Mouse (Mus musculus) frontal cortex, postnatal 10 days (tissue): ENCODE data around the gene Slc2a13.

Experiments used
- DNase-seq, 2 experiments: peaks; one replicate each; pipeline ENCODE4 v3.0.0; 2022; ENCODE audit warnings: low spot score in 2 of 2, mixed read lengths in 1 of 2

The Slc2a13 gene

GRCm38 (mm10) chr15:91573111-91573538 is at the start of gene Slc2a13:
Gene Slc2a13 (minus strand): TSS chr15:91573261.
- peak; percentile 83 to 89 for DNase-seq

DNA sequence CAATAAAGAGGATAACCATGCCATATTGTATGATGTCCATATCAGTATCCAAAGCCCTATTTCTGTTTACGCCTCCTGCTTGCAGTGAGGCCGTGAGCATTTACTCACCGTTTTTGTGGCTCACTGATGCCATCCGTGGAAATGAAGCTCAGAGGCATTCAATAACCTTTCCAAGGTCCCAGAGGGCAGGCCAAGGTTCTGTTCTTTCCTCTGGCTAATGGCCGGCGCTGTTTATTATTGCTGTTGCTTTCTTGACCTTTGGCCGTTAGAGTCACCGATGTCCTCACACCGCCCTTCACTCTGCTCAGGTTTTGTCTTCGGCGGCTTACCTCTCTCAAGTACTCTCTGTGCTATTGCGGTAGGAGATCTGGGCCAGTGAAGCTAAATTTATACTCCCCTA is 43.0 kb upstream of the Slc2a13 start:
- no peak for DNase-seq

DNA sequence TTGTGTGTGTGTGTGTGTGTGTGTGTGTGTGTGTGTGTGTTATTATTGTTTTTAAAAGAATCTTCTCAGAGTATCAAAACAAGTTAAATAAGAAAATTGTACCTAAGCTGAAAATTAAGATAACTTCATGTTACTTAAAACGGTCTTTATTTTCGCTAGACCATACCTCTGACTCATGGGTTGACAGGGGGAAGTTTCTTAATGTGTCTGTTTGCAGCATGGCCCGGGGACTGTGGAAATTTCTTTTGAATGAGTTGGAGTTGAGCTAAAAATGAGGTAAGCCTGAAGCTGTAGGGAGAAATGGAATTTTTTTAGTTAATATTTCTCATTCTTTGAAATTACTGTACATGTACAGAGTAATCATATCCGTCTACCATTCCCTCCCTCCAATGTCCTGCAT is 42.5 kb upstream of the Slc2a13 start:
- no peak for DNase-seq

GRCm38 (mm10) chr15:91613981-91614665 is 41.1 kb upstream of the Slc2a13 start:
- peak; percentile 53 to 64 for DNase-seq

DNA sequence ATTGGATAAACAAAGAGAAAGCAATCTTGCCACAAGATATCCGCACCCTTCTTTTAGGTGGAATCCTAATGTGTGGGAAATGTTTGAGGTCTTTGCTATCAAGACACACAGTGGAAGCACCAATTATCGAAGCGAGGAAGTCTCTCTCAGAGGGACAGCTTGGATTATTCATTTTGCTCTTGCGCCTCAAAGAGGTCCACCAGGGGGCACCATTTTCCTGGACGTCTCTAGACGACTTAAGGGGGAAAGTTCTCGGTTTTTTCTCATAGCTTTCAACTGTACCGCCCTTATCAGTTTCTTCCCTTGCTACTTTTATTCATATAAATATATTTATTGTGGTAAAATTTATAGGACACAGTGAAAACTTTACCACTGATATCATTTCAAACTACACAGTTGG is 36.7 kb upstream of the Slc2a13 start:
- DNase-seq, result no peak

DNA sequence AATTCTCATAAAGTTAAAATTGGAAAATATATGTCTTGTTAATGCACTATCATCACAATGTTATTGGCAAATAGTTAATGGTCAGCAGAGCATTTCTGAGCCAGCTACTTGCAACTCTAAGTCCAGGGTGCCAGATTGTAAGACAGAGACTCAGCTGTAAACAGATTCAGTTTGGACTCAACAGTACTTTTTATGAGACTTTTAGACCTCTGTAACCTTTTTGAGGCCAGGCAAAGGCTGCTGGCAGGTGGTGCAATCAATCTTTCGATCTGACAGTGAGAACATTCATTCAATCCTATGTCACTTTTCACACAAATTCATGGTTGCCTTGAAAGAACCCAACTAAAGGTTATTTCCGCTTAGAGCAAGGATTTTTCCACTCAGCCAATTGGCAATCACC is 35.8 kb upstream of the Slc2a13 start:
- no peak for DNase-seq

- DNase-seq, result no peak
Observed at GRCm38 (mm10) chr15:91601197-91601596, 28.1 kb upstream of the Slc2a13 start.

GRCm38 (mm10) chr15:91597290-91597689 is 24.2 kb upstream of the Slc2a13 start:
- DNase-seq, result no peak

DNA sequence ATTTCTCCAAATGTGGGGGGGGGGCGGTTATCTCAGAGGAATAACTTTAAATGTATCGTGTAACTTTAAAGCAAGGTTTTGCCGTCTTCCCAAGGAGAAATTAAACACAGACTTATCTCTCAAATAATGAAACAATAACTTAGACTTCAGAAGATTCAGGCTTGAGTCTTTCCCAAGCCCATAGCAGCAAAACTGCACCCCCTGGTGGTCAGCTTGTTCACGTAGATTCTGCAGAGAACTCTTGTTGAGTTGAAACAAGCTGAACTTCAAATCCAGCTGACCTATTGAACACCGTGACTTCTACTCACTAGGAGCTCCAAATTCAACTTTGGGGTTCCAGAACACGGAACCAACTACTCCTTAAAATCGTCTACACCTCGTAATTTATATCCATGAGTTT is 1.4 kb upstream of the Slc2a13 start:
- DNase-seq, result peak; percentile 45 to 82

- DNase-seq, result no peak
Observed at GRCm38 (mm10) chr15:91572421-91573069, 516 bp downstream of the Slc2a13 start.

DNA sequence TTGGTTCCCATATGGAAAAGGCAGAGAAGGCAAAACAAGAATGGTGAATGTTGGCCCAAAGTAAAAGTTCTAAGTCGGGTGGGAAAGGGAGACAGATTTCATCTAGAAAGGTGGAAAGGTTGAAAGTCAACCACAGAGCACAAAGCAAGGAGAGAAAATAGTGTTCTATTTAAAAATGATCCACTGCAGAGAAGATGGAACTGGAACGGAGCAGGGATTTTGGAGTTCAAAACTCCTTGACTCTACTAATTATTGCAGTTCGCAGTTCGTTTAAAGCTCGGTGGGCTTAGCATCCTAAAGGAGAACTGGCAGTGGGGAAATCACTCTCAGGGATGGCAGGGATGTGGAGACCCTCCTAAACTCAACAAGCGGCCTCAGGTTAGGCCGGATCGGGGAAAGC is 1.1 kb downstream of the Slc2a13 start:
- no peak for DNase-seq

- DNase-seq, result no peak
Observed at GRCm38 (mm10) chr15:91566784-91567183, 6.3 kb downstream of the Slc2a13 start.

GRCm38 (mm10) chr15:91565025-91565605 is 7.9 kb downstream of the Slc2a13 start:
- no peak for DNase-seq

DNA sequence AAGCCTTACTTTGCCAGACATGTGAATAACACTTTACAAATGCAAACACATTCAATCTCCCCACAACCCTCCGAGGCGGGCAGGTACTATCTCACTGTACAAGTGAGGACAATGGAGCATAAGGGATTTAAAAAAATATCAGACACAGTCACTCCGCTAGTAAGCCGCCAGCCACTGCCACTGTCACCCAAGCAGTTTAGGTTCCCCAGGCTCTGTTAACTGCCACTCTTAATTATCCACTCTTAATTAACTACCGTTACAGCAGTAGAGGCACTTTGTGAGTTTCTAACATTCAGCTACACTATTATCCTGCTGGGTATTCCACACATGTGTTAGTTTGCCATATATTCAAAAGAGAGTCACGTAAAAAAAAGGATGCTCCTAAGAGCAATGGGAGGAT is 11.3 kb downstream of the Slc2a13 start:
- no peak for DNase-seq

- DNase-seq, result no peak
Observed at GRCm38 (mm10) chr15:91555336-91555736, 17.7 kb downstream of the Slc2a13 start.

DNA sequence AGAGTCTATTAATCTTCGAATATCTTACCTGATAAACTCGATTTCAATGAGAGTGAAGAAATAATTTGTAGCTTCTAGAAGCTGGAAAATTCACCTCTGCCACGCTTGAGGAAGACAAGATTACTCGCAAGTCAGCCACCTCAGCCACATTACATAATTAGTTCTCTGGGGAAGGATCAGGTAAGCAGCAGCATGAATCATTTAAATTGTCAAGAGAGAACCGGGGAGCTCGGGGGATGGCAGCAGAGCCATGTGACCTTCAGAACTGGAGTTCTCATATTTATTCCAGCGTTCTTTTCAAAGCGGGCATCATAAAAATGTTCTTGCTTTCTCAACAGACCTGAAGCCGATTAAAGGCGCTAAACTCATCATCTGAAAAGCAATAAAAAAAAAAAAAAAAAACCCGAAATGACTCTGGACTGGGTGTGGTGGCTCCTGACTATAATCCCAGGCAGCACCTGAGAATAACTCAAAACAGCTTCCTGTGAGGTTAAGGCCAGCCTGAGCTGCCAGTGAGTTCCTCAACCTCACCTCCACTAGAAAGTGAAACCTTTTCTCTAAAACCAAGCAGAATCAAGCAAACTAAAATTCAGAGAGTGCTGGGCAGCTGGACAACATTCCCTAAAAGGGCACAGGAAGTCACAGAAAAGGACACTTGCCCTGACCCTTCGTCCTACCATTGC is 24.3 kb downstream of the Slc2a13 start:
- no peak for DNase-seq

DNA sequence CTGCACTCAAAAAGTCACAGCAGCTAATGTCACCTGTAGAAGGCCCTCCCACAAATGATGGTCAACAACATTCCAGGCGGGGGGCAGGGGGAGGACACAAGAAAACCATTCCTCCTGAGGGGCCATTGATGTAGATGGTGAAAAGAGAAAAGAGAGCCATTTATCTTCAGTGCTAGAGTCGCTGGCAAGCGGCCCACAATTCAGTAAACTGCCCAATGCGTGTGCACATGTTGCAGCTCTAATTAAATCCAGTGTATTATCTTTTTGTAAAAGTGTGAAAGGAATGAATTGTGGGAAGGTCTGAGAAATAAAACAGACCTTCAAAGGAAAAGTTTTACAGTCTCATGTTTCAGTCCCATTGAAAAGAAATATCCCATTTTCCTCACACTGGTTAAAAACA is 28.5 kb downstream of the Slc2a13 start:
- no peak for DNase-seq

DNA sequence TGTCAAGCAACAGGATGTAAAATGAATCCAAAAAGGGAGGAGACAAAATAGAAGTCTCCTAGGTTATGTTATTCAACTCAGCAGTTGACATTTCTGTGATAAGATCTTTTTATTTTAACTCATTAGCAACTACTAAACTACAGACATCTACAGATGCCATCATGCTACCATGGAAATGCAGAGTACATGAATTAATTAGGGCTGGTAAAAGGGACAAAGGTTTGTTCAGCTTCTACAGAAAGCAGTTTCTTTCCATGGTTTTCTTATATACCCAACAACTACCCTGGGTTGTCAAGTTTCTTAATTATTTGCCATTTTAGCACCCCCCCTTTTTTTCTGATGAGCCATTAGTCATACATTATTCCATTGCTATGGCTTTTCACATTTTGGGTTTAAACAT is 34.6 kb downstream of the Slc2a13 start:
- DNase-seq, result no peak

GRCm38 (mm10) chr15:91526876-91527275 is 46.2 kb downstream of the Slc2a13 start:
- no peak for DNase-seq

GRCm38 (mm10) chr15:91526166-91526565 is 46.9 kb downstream of the Slc2a13 start:
- no peak for DNase-seq

- no peak for DNase-seq
Observed at GRCm38 (mm10) chr15:91524451-91524850, 48.6 kb downstream of the Slc2a13 start.

GRCm38 (mm10) chr15:91503291-91503690 is 69.8 kb downstream of the Slc2a13 start:
- no peak for DNase-seq

DNA sequence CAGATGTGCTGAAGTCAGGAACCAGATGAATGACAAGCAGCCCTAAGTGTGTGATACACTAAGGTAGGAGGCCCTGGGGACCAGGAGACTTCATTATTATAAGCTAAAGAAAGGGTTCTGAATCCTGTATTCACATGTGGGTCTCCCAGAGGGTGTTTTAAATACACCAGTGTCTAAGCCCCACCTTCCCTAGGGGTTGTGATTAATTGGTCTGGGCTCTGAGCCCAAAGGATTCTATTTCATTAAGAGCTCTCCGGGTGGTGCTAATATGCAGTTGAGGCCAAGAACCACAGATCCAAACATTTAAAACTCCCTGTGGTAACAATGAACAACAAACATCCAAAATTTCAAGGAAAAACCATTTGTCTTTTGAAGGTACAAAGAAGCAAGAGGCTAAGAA is 70.4 kb downstream of the Slc2a13 start:
- DNase-seq, result no peak
